Mouse (Mus musculus): ENCODE results near the gene Edem3. TPM values are rescaled to one million over a fixed set of nuclear protein-coding genes. Genes with fewer than 3 reads are reported as not detected.
"Not testable (repeated sequence)": the region's sequence is repeated elsewhere in the genome, so short reads cannot be mapped to it uniquely, and the experiment has no call there.

Gene Edem3
- polyA plus RNA-seq, 1 experiment from 2014 or later: 18.2 TPM

- no peak for ATAC-seq
- peaks cover 51% of the 10 kb centered on the region for H3K36me3 ChIP-seq
- 87% methylated on average over 7 of the region's 7 CpGs for WGBS
These were observed 26.3 kb downstream of the Edem3 start for GRCm38 (mm10) chr1:151781447-151781846.

GRCm38 (mm10) chr1:151783403-151783802 is 28.2 kb downstream of the Edem3 start:
- Histone ChIP-seq H3K4me3 (replicated peaks) (no peak overlapping the region), H3K27ac (no peak overlapping the region), H3K4me1 (replicated peaks) (no peaks in the 10 kb centered on the region), H3K36me3 (peaks cover 37% of the 10 kb centered on the region), H3K4me2 (replicated peaks) (no peak overlapping the region), H3K9me3 (no peaks in the 10 kb centered on the region), H3K9ac (replicated peaks) (no peak overlapping the region), H3K27me3 (no peaks in the 10 kb centered on the region)
- 91% methylated on average over 2 of the region's 2 CpGs for WGBS
- no peak for ATAC-seq

More at GRCm38 (mm10) chr1:151781447-151781846, 26.3 kb downstream of the Edem3 start:
- Histone ChIP-seq H3K9ac (replicated peaks) (no peak overlapping the region), H3K9me3 (no peaks in the 10 kb centered on the region), H3K4me3 (replicated peaks) (no peak overlapping the region), H3K27ac (no peak overlapping the region), H3K27me3 (no peaks in the 10 kb centered on the region), H3K4me2 (replicated peaks) (no peak overlapping the region), H3K4me1 (replicated peaks) (no peaks in the 10 kb centered on the region)

DNA sequence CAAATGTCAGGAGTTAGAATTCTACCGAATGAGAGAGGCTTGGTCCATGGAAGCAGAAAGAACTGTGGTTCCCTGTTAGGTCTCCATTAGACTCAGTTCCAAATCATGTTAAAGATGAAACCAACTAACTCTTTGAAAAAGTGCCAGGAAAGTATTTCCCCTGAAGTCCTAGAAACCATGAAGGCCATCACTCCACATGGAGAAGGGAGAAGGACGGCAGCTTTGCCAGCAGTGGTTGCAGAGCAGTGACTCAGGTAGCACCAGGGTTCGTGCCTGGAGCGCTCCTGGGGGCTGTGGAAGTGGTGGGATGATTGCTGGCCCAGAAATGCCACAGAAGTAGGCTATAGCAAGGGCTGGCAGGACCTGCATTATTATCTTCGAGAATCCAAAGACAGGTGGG is 31.2 kb downstream of the Edem3 start:
- Histone ChIP-seq H3K27ac (no peak overlapping the region), H3K9ac (replicated peaks) (no peak overlapping the region), H3K4me1 (replicated peaks) (no peaks in the 10 kb centered on the region), H3K9me3 (no peaks in the 10 kb centered on the region), H3K27me3 (no peaks in the 10 kb centered on the region), H3K4me2 (replicated peaks) (no peak overlapping the region), H3K4me3 (replicated peaks) (no peak overlapping the region), H3K36me3 (peaks cover 28% of the 10 kb centered on the region)
- WGBS: 93% methylated on average over 5 of the region's 5 CpGs
- ATAC-seq: no peak

- H3K4me3 ChIP-seq (replicated peaks): no peak overlapping the region
- H3K36me3 ChIP-seq: peaks cover 27% of the 10 kb centered on the region
- no peak overlapping the region for H3K4me2 ChIP-seq (replicated peaks)
- H3K4me1 ChIP-seq (replicated peaks): no peaks in the 10 kb centered on the region
- no peaks in the 10 kb centered on the region for H3K9me3 ChIP-seq
- no peaks in the 10 kb centered on the region for H3K27me3 ChIP-seq
- ATAC-seq: no peak
- no peak overlapping the region for H3K9ac ChIP-seq (replicated peaks)
- no peak overlapping the region for H3K27ac ChIP-seq
- WGBS: 42% methylated on average over 4 of the region's 4 CpGs
These were observed 34.0 kb downstream of the Edem3 start for GRCm38 (mm10) chr1:151789136-151789535.

DNA sequence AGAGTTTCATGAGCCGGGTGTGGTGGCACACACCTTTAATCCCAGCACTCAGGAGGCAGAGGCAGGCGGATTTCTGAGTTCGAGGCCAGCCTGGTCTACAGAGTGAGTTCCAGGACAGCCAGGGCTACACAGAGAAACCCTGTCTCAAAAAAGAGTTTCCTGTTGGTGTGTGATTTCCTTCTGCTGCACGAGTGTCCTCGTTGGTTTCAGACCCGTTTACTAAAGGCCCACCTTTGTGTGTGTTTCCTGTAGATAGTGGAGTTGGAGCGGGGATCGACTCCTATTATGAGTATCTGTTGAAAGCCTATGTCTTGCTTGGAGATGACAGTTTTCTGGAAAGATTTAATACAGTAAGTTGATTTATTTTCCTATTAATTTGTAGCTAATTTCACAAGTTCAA is 36.9 kb downstream of the Edem3 start:
- ATAC-seq; H3K4me2 ChIP-seq (replicated peaks); H3K27ac ChIP-seq; H3K9me3 ChIP-seq; H3K4me3 ChIP-seq (replicated peaks); H3K9ac ChIP-seq (replicated peaks); H3K27me3 ChIP-seq; H3K4me1 ChIP-seq (replicated peaks): not testable (repeated sequence)
- peaks cover 30% of the 10 kb centered on the region for H3K36me3 ChIP-seq
- WGBS: 94% methylated on average over 8 of the region's 8 CpGs

- H3K36me3 ChIP-seq: peaks cover 60% of the 10 kb centered on the region
- WGBS: 82% methylated on average over 3 of the region's 3 CpGs
- ATAC-seq: not testable (repeated sequence)
These were observed 47.6 kb downstream of the Edem3 start for GRCm38 (mm10) chr1:151802795-151803194.

DNA sequence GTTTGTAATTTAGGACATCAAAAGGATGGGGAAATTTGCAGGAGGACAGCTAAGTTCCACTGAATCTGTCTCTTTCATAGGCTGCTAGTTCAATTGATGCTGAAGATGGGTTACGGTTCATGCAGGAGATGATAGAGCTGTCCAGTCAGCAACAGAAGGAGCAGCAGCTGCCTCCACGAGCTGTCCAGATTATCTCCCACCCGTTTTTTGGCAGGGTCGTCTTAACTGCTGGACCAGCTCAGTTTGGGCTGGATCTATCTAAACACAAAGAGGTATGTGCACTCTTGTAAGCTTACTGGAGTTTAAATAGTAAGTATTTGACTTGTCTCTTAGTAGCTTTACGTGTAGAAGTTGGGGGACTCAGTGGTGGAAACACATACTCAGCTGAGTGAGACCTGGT is 52.1 kb downstream of the Edem3 start:
- ATAC-seq: no peak
- no peaks in the 10 kb centered on the region for H3K27me3 ChIP-seq
- H3K4me2 ChIP-seq (replicated peaks): no peak overlapping the region
- no peak overlapping the region for H3K27ac ChIP-seq
- 92% methylated on average over 5 of the region's 5 CpGs for WGBS
- H3K4me3 ChIP-seq (replicated peaks): no peak overlapping the region
- H3K9ac ChIP-seq (replicated peaks): no peak overlapping the region
- no peaks in the 10 kb centered on the region for H3K4me1 ChIP-seq (replicated peaks)
- H3K36me3 ChIP-seq: peaks cover 56% of the 10 kb centered on the region
- H3K9me3 ChIP-seq: no peaks in the 10 kb centered on the region

More at GRCm38 (mm10) chr1:151802795-151803194, 47.6 kb downstream of the Edem3 start:
- H3K27me3 ChIP-seq; H3K9me3 ChIP-seq; H3K9ac ChIP-seq (replicated peaks); H3K4me2 ChIP-seq (replicated peaks); H3K27ac ChIP-seq; H3K4me1 ChIP-seq (replicated peaks); H3K4me3 ChIP-seq (replicated peaks): not testable (repeated sequence)

- no peaks in the 10 kb centered on the region for H3K4me1 ChIP-seq (replicated peaks)
- no peak overlapping the region for H3K27ac ChIP-seq
- H3K4me2 ChIP-seq (replicated peaks): no peak overlapping the region
- H3K9me3 ChIP-seq: no peaks in the 10 kb centered on the region
- ATAC-seq: peak; percentile 60; the same call in 1 of the 2 replicates
- 65% methylated on average over 7 of the region's 7 CpGs for WGBS
- H3K27me3 ChIP-seq: no peaks in the 10 kb centered on the region
- no peak overlapping the region for H3K4me3 ChIP-seq (replicated peaks)
- peaks cover 52% of the 10 kb centered on the region for H3K36me3 ChIP-seq
- no peak overlapping the region for H3K9ac ChIP-seq (replicated peaks)
These were observed 55.7 kb downstream of the Edem3 start for GRCm38 (mm10) chr1:151810628-151811421.

DNA sequence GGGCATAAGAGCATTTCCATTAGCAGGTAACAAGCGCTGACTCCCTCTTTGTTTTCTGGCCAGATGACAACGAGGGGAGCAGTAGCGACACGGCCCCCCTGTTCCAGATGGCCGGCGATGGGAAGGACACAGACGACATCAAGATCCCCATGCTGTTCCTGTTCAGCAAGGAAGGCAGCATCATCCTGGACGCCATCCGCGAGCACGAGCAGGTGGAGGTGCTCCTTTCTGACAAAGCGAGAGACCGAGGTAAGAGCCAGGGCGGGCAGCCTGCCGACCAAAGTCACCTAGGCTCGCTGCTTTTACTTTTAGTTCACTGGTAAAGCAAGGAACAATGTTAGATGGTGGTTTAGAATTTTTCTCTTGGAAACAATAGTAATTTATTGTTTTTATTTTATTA is 56.3 kb downstream of the Edem3 start:
- ATAC-seq: no peak
- H3K36me3 ChIP-seq: peaks cover 48% of the 10 kb centered on the region
- no peak overlapping the region for H3K4me2 ChIP-seq (replicated peaks)
- H3K27me3 ChIP-seq: no peaks in the 10 kb centered on the region
- no peak overlapping the region for H3K4me3 ChIP-seq (replicated peaks)
- no peaks in the 10 kb centered on the region for H3K9me3 ChIP-seq
- WGBS: 87% methylated on average over 16 of the region's 16 CpGs
- no peaks in the 10 kb centered on the region for H3K4me1 ChIP-seq (replicated peaks)
- H3K27ac ChIP-seq: no peak overlapping the region
- no peak overlapping the region for H3K9ac ChIP-seq (replicated peaks)

GRCm38 (mm10) chr1:151812004-151812712 is 57.0 kb downstream of the Edem3 start:
- peak; percentile 48; the same call in 1 of the 2 replicates for ATAC-seq
- Histone ChIP-seq H3K9me3 (no peaks in the 10 kb centered on the region), H3K36me3 (peaks cover 48% of the 10 kb centered on the region), H3K4me3 (replicated peaks) (no peak overlapping the region), H3K4me1 (replicated peaks) (no peaks in the 10 kb centered on the region), H3K4me2 (replicated peaks) (no peak overlapping the region), H3K9ac (replicated peaks) (no peak overlapping the region), H3K27ac (no peak overlapping the region), H3K27me3 (no peaks in the 10 kb centered on the region)
- WGBS: 73% methylated on average over 13 of the region's 13 CpGs

GRCm38 (mm10) chr1:151816051-151816450 is 60.9 kb downstream of the Edem3 start:
- Histone ChIP-seq H3K4me2 (replicated peaks) (no peak overlapping the region), H3K4me1 (replicated peaks) (no peaks in the 10 kb centered on the region), H3K4me3 (replicated peaks) (no peak overlapping the region), H3K27ac (no peak overlapping the region), H3K36me3 (peaks cover 51% of the 10 kb centered on the region), H3K9me3 (no peaks in the 10 kb centered on the region), H3K9ac (replicated peaks) (no peak overlapping the region), H3K27me3 (no peaks in the 10 kb centered on the region)
- no peak for ATAC-seq
- WGBS: 91% methylated on average over 3 of the region's 3 CpGs

- H3K36me3 ChIP-seq: peaks cover 35% of the 10 kb centered on the region
- 92% methylated on average over 7 of the region's 7 CpGs for WGBS
- no peaks in the 10 kb centered on the region for H3K27me3 ChIP-seq
- no peak overlapping the region for H3K4me3 ChIP-seq (replicated peaks)
- H3K4me2 ChIP-seq (replicated peaks): no peak overlapping the region
- no peak overlapping the region for H3K9ac ChIP-seq (replicated peaks)
- no peaks in the 10 kb centered on the region for H3K9me3 ChIP-seq
- no peak for ATAC-seq
- no peaks in the 10 kb centered on the region for H3K4me1 ChIP-seq (replicated peaks)
- no peak overlapping the region for H3K27ac ChIP-seq
These were observed 64.0 kb downstream of the Edem3 start for GRCm38 (mm10) chr1:151819190-151819589.
